Mouse (Mus musculus): ENCODE results near the gene Polr2e.

DNA sequence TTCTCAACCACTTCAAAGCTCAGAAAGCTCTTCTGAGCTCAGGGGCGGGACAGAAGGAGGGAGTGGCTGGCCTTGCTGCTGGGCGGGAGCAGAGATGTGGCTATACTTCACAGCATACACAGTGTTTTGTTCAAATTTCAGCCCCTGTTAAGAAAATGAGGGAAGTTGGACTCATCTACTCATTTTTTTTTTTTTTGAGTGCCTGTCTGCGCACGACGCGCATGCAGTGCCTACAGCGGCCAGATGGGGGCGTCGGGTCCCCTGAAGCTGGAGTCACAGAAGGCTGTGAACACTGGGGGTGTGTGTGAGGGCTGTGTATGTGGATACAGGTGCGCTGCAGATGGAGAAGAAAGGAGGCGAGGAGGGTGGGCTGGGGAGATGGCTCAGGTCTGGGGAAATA lies 52.6 kb downstream of the Polr2e start:
- TF ChIP-seq POLR2A (IDR thresholded peaks at IDR 0.05; ENCODE audit: low read depth, low read length) = peak; percentile 25
- TF ChIP-seq CTCF (IDR thresholded peaks at IDR 0.05; ENCODE audit: borderline replicate concordance, insufficient read depth, low read length) = peak; percentile 70
